Mouse (Mus musculus): ENCODE measurements at regions not wholly inside any gene's neighbourhood (a gene's known extent, or its start where the extent isn't known, plus 50 kb on each side); places are given as distances from the start of the nearest gene placed in this dataset.
A peak's percentile ranks its signal among the peaks of the same experiment; 100 is the strongest.

GRCm38 (mm10) chr9:68491151-68491550, 162.4 kb upstream of the Rora start:
- Histone ChIP-seq H3K27me3 (replicated peaks) (no peaks in the 10 kb centered on the region), H3K4me1 (replicated peaks) (no peaks in the 10 kb centered on the region), H3K36me3 (no peaks in the 10 kb centered on the region), H3K4me2 (replicated peaks) (no peak overlapping the region), H3K27ac (no peak overlapping the region), H3K9me3 (no peaks in the 10 kb centered on the region), H3K4me3 (replicated peaks) (no peak overlapping the region), H3K9ac (no peak overlapping the region)
- WGBS = 79% methylated on average over 2 of the region's 2 CpGs
- ATAC-seq = no peak

DNA sequence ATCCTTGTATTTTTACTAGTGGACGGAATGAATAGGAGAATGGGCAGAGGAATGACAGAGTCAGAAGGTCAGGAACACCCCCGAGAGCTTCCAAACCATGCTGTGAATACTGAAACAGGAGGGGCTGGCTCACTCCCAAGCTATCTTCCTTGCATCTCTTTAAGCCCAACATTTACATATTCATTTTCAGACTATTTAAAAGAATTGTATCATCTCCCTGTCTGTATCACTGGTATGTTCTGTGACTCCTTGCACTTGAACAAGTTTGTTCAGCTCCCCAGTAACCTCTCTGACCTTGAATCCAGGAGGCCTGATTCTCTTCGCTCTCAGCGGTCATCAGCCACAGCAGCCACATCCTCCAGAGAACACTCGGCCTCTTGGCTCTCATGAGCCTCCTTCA, 132.4 kb upstream of the Rora start:
- H3K4me1 ChIP-seq (replicated peaks) = no peaks in the 10 kb centered on the region
- no peak overlapping the region for H3K27ac ChIP-seq
- no peaks in the 10 kb centered on the region for H3K9me3 ChIP-seq
- H3K9ac ChIP-seq = no peak overlapping the region
- H3K27me3 ChIP-seq (replicated peaks) = no peaks in the 10 kb centered on the region
- 62% methylated on average over 5 of the region's 5 CpGs for WGBS
- H3K4me3 ChIP-seq (replicated peaks) = no peak overlapping the region
- H3K4me2 ChIP-seq (replicated peaks) = no peak overlapping the region
- no peaks in the 10 kb centered on the region for H3K36me3 ChIP-seq
- ATAC-seq = no peak

- WGBS = 62% methylated on average over 14 of the region's 14 CpGs
- H3K9ac ChIP-seq = no peak overlapping the region
- no peak for ATAC-seq
- H3K4me1 ChIP-seq (replicated peaks) = no peaks in the 10 kb centered on the region
- H3K27ac ChIP-seq = no peak overlapping the region
- H3K4me2 ChIP-seq (replicated peaks) = no peak overlapping the region
- no peaks in the 10 kb centered on the region for H3K36me3 ChIP-seq
- H3K9me3 ChIP-seq = no peaks in the 10 kb centered on the region
- H3K4me3 ChIP-seq (replicated peaks) = no peak overlapping the region
- no peaks in the 10 kb centered on the region for H3K27me3 ChIP-seq (replicated peaks)
Measured at GRCm38 (mm10) chr9:68561767-68562552, 91.6 kb upstream of the Rora start.

- WGBS = 83% methylated on average over 4 of the region's 4 CpGs
- Histone ChIP-seq H3K36me3 (no peaks in the 10 kb centered on the region), H3K27me3 (replicated peaks) (no peaks in the 10 kb centered on the region), H3K4me1 (replicated peaks) (no peaks in the 10 kb centered on the region), H3K27ac (no peak overlapping the region), H3K4me2 (replicated peaks) (no peak overlapping the region), H3K9me3 (no peaks in the 10 kb centered on the region), H3K4me3 (replicated peaks) (no peak overlapping the region), H3K9ac (no peak overlapping the region)
- no peak for ATAC-seq
Measured at GRCm38 (mm10) chr9:68563206-68563605, 90.4 kb upstream of the Rora start.

DNA sequence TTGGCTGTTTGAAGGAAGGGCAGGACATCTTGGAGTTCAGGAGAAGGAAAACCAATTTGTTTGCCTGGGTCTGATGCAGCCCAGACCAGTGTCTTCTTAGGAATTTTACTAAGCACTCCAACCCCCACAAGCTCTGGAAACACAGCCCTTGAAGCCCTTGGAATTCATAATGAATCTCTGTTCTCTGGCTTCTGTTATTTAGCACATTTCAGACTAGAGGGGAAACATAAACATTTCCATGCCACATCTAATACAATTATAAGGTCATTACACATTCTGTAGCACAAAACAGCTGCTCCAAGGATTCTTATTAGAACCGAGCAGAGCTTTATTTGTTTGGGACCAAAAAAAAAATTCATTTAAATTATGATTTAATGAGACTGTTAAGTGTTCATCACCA, 67.8 kb upstream of the Rora start:
- Histone ChIP-seq H3K4me2 (replicated peaks) (no peak overlapping the region), H3K4me1 (replicated peaks) (peaks cover 5% of the 10 kb centered on the region; the same call in 1 of the 2 replicates), H3K27ac (peak overlapping the region; percentile 51; the same call in 1 of the 2 replicates), H3K36me3 (no peaks in the 10 kb centered on the region), H3K9me3 (no peaks in the 10 kb centered on the region), H3K27me3 (replicated peaks) (no peaks in the 10 kb centered on the region), H3K9ac (no peak overlapping the region), H3K4me3 (replicated peaks) (no peak overlapping the region)
- no peak for ATAC-seq
- 26% methylated on average over 1 of the region's 1 CpGs for WGBS

DNA sequence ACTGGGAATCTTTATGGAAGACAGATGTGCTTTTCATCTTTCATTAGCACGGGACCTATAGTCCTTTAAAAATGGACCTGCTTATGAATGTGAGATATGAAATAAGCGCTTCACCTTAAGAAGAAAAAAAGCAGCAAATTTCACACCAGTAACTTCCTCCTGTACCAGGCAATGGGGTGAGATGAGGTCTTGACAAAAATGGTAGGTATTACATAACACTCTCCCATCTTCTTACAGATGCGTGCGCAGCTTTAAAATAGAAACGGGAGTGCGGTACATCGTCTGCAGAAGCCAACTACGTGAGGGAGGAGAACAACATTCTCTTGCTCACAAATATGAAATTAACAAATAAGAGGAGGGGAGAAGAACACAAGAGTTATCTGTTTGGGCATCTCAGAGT, 62.6 kb upstream of the Rora start:
- H3K27ac ChIP-seq = no peak overlapping the region
- ATAC-seq = no peak
- H3K36me3 ChIP-seq = no peaks in the 10 kb centered on the region
- H3K4me3 ChIP-seq (replicated peaks) = no peak overlapping the region
- H3K27me3 ChIP-seq (replicated peaks) = no peaks in the 10 kb centered on the region
- H3K9me3 ChIP-seq = no peaks in the 10 kb centered on the region
- WGBS = 79% methylated on average over 8 of the region's 8 CpGs
- no peak overlapping the region for H3K9ac ChIP-seq
- H3K4me1 ChIP-seq (replicated peaks) = no peaks in the 10 kb centered on the region
- H3K4me2 ChIP-seq (replicated peaks) = no peak overlapping the region

- no peak for ATAC-seq
- Histone ChIP-seq H3K9me3 (no peaks in the 10 kb centered on the region), H3K27ac (no peak overlapping the region), H3K4me3 (replicated peaks) (no peak overlapping the region), H3K4me1 (replicated peaks) (no peaks in the 10 kb centered on the region), H3K4me2 (replicated peaks) (no peak overlapping the region), H3K9ac (no peak overlapping the region), H3K27me3 (replicated peaks) (no peaks in the 10 kb centered on the region), H3K36me3 (no peaks in the 10 kb centered on the region)
- 90% methylated on average over 3 of the region's 3 CpGs for WGBS
Measured at GRCm38 (mm10) chr9:68592976-68593375, 60.6 kb upstream of the Rora start.

DNA sequence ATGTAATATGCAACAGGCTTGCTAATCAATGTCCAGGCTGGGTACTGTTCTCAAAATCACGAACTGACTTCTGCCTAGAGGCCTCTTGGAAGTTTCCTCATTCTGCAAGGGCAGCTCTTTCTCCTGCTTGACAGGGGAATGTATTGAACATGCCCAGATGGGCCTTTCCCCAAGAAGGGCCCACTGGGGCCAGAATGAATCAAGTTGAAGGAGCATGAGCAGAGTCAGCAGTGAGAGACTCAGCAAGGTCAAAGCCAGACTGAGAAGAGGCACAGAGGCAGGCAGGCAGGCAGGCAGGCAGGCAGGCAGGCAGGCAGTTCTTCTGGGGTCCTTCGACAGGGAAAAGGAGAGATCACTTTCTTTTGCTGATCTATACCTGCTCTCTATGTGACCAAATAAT, 59.0 kb upstream of the Rora start:
- Histone ChIP-seq H3K9me3 (no peaks in the 10 kb centered on the region), H3K36me3 (no peaks in the 10 kb centered on the region), H3K27me3 (replicated peaks) (no peaks in the 10 kb centered on the region), H3K4me2 (replicated peaks) (no peak overlapping the region), H3K9ac (no peak overlapping the region), H3K4me3 (replicated peaks) (no peak overlapping the region), H3K27ac (no peak overlapping the region), H3K4me1 (replicated peaks) (no peaks in the 10 kb centered on the region)
- 59% methylated on average over 2 of the region's 2 CpGs for WGBS
- ATAC-seq = no peak

Measured in intestine, embryonic 15.5 days (tissue).